Mouse (Mus musculus) embryonic facial prominence, embryonic 15.5 days (tissue): Measurements from ENCODE around the gene Foxi2. TPM values are rescaled to one million over a fixed set of nuclear protein-coding genes. Genes with fewer than 3 reads are reported as not detected.

Source experiments
- ATAC-seq: fragments of 200-750 bp; cut with Nextera tagmentation; 2 replicates; pipeline ENCODE4 v1.8.0; 2017; ENCODE audit warnings: low read depth, moderate TSS enrichment; ENCODE audit not compliant: insufficient number of reproducible peaks, low FRiP score, low TSS enrichment
- H3K27ac ChIP-seq: fragments of 300-500 bp; sonication (generic); replicated peaks from 2 replicates; pipeline ENCODE4 v1.5.1; 2015; ENCODE audit warnings: mild to moderate bottlenecking, inconsistent platforms
- H3K27me3 ChIP-seq: fragments of 300-500 bp; sonication (generic); 2 replicates; pipeline ENCODE4 v1.6.1; 2015; ENCODE audit warnings: inconsistent platforms
- H3K36me3 ChIP-seq: fragments of 300-500 bp; sonication (generic); 2 replicates; pipeline ENCODE4 v1.6.1; 2015; ENCODE audit warnings: mild to moderate bottlenecking, inconsistent platforms
- H3K4me1 ChIP-seq: fragments of 300-500 bp; sonication (generic); 2 replicates; pipeline ENCODE4 v1.6.1; 2015; ENCODE audit warnings: inconsistent platforms
- H3K4me2 ChIP-seq: fragments of 300-500 bp; sonication (generic); replicated peaks from 2 replicates; pipeline ENCODE4 v1.6.1; 2015; ENCODE audit warnings: mild to moderate bottlenecking, inconsistent platforms
- H3K4me3 ChIP-seq: fragments of 300-500 bp; sonication (generic); replicated peaks from 2 replicates; pipeline ENCODE4 v1.5.1; 2015; ENCODE audit warnings: mild to moderate bottlenecking, inconsistent platforms
- H3K9ac ChIP-seq: fragments of 300-500 bp; sonication (generic); 2 replicates; pipeline ENCODE4 v1.6.1; 2015; ENCODE audit warnings: inconsistent platforms
- H3K9me3 ChIP-seq: fragments of 300-500 bp; sonication (generic); replicated peaks from 2 replicates; pipeline ENCODE4 v1.6.1; 2016; ENCODE audit warnings: inconsistent platforms
- WGBS: fragments of 180-500 bp; shearing (Covaris S2); methylation state at CpG from one replicate; pipeline ENCODE4 v1.1.7; 2015; 5-methylcytosine and 5-hydroxymethylcytosine counted together
- polyA plus RNA-seq: library from polyadenylated mRNA; unstranded; fragments of >200 nt; fragmentation: Nextera tagmentation; extraction: Ambion mirVana; gene quantifications from 2 replicates; pipeline ENCODE4 v1.2.1, GENCODE M21; 2015

Gene Foxi2
- 0.12 TPM in 1 of 2 replicates, not detected in the other for polyA plus RNA-seq

DNA sequence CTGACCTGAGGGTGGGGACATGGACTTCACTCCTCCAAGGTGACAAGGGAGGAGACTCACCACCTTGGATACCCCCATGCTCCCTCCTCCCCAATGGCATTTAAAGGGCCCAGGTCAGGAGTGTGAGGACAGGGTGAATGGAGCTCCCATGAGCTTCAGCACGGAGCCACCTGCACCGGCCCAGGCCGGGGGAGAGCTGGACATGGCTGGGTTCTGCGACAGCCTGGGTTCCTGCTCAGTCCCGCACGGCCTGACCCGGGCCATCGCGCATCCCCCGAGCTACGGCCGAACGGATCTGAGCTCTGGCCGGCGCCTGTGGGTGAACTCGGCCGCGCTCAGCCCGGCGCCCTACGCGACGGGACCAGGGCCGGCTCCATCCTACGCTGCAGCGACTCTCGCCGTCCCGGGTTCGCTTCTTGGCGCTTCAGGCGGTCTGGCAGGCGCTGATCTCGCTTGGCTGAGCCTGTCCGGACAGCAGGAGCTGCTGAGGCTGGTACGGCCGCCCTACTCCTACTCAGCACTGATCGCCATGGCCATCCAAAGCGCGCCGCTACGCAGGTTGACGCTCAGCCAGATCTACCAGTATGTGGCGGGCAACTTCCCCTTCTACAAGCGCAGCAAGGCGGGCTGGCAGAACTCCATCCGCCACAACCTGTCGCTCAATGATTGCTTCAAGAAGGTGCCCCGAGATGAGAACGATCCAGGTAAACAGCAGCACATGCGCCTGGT, at the start of gene Foxi2:
Foxi2 (plus strand) TSS at position 72 of the 729 bp plus-strand sequence.
- Histone ChIP-seq H3K4me1 (peaks cover 8% of the 10 kb centered on the region; the same call in 1 of the 2 replicates), H3K27me3 (peaks cover 40% of the 10 kb centered on the region), H3K9me3 (no peaks in the 10 kb centered on the region), H3K4me2 (peak within 1 kb of the TSS; percentile 44), H3K9ac (no peak within 1 kb of the TSS), H3K4me3 (peak within 1 kb of the TSS; percentile 26), H3K36me3 (no peaks in the 10 kb centered on the region), H3K27ac (no peak within 1 kb of the TSS)
- peak; percentile 24; the same call in 1 of the 2 replicates for ATAC-seq
- 4% methylated on average over 51 of the region's 51 CpGs for WGBS

DNA sequence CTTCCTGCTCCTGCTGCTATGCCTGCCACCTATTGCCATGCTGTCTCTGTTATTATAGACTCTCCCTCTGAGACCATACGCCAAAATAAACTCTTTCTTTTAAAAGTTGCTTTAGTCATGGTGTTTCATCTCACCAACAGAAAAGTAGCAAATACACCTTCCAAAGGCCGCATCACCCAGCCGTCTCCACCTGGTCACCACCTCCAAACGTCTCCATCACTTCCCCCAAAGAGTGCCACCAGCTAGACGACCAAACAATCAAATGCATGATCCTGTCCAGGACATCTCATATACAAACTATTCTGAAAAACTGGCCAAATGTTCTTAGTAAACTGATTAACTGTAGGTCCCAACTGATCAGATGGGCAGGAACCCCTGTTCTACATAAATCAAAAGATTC, 45.5 kb upstream of the Foxi2 start:
- no peak for ATAC-seq
- Histone ChIP-seq H3K4me1 (no peaks in the 10 kb centered on the region), H3K4me3 (no peak overlapping the region), H3K9ac (no peak overlapping the region), H3K9me3 (no peaks in the 10 kb centered on the region), H3K4me2 (no peak overlapping the region), H3K27ac (no peak overlapping the region), H3K36me3 (no peaks in the 10 kb centered on the region), H3K27me3 (no peaks in the 10 kb centered on the region)
- 89% methylated on average over 5 of the region's 5 CpGs for WGBS

DNA sequence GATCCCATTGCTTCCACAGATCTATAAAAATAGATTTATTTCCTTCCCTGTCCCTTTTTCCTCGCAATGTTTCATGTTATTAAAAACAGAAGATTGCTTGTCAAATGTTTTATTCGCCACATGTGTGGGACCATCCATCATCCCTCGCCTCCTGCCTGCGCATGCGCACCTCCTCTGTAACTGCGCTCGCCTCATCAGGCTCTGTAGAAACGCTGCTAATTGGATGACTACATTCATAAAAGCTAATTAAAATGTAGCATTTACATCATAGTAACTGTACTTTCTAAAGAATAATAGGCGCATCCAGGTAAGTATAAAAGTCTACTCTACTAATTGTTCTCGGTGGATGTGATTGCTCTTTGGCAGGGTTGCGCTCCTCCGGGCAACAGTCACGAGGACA, 34.1 kb upstream of the Foxi2 start:
- Histone ChIP-seq H3K4me2 (no peak overlapping the region), H3K36me3 (no peaks in the 10 kb centered on the region), H3K4me3 (no peak overlapping the region), H3K9me3 (no peaks in the 10 kb centered on the region), H3K27ac (no peak overlapping the region), H3K27me3 (no peaks in the 10 kb centered on the region), H3K9ac (no peak overlapping the region), H3K4me1 (no peaks in the 10 kb centered on the region)
- ATAC-seq: no peak
- 84% methylated on average over 13 of the region's 13 CpGs for WGBS

DNA sequence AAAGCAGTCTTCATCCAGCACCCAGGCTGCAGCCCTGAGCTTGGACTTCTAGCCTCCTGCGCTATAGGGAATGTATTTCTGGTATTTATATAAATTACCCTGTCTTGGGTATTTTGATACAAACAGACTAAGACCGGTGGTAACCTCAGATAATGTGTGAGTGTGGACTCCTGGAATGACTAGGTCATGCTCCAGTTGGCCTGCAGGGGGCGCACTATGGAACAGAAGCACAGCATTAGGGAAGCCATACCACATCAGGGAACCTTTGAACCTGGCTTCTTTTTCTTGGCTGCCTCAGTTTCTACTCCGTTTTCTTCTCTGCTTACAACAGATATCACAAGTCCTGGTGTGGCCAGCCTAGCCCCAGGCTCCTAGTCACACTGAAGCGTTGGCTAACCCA, 33.2 kb upstream of the Foxi2 start:
- no peaks in the 10 kb centered on the region for H3K9me3 ChIP-seq
- no peaks in the 10 kb centered on the region for H3K27me3 ChIP-seq
- H3K4me1 ChIP-seq: no peaks in the 10 kb centered on the region
- no peak overlapping the region for H3K9ac ChIP-seq
- ATAC-seq: no peak
- no peak overlapping the region for H3K27ac ChIP-seq
- no peak overlapping the region for H3K4me2 ChIP-seq
- no peak overlapping the region for H3K4me3 ChIP-seq
- 63% methylated on average over 5 of the region's 5 CpGs for WGBS
- H3K36me3 ChIP-seq: no peaks in the 10 kb centered on the region

DNA sequence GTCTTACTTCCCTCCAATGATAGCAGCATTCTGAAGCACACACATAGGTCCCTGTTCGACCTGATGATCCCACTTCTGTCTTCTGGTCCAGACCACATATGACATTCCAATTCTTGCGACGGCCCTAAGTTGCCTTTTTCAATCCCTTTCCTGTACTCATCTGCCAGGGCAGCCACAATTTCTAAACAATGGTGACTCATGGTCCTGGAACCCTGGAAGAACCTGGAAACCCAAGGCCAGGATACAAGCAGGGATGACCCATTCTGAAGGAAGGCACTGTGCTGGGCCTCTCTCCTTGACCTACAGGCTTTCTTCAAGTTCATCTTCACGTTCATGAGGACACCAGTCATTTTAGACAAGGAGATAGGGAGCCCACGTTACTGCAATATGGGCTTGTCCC, 31.8 kb upstream of the Foxi2 start:
- H3K4me1 ChIP-seq: no peaks in the 10 kb centered on the region
- WGBS: 80% methylated on average over 5 of the region's 5 CpGs

DNA sequence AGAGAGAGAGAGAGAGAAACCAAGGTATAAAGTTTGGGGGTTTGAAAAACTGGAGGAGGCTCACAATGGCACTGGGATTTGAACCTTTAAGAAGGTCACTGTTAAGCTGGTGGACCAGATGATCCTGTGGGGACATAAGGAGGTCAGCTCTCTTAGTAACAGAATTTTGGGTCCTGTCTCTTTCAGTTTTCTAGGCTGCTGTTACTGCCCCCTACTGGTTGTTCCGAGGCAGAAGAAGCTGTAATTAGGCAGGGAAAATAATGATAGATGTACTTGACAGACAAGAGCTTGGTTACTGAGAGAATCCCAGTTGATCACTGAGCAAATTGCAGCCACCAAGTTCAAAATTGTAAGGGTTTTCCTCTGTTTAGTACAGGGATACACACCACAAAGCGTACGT, 21.1 kb upstream of the Foxi2 start:
- no peak overlapping the region for H3K4me3 ChIP-seq
- no peaks in the 10 kb centered on the region; the same call in 1 of the 2 replicates for H3K27me3 ChIP-seq
- H3K4me1 ChIP-seq: no peaks in the 10 kb centered on the region
- WGBS: 60% methylated on average over 3 of the region's 3 CpGs
- no peaks in the 10 kb centered on the region for H3K36me3 ChIP-seq
- no peak overlapping the region for H3K9ac ChIP-seq
- no peaks in the 10 kb centered on the region for H3K9me3 ChIP-seq
- H3K4me2 ChIP-seq: no peak overlapping the region
- ATAC-seq: no peak
- no peak overlapping the region for H3K27ac ChIP-seq

More for the DNA sequence above, 31.8 kb upstream of the Foxi2 start:
- Histone ChIP-seq H3K27ac (no peak overlapping the region), H3K27me3 (no peaks in the 10 kb centered on the region), H3K36me3 (no peaks in the 10 kb centered on the region), H3K9ac (no peak overlapping the region), H3K4me3 (no peak overlapping the region), H3K9me3 (no peaks in the 10 kb centered on the region), H3K4me2 (no peak overlapping the region)
- no peak for ATAC-seq

DNA sequence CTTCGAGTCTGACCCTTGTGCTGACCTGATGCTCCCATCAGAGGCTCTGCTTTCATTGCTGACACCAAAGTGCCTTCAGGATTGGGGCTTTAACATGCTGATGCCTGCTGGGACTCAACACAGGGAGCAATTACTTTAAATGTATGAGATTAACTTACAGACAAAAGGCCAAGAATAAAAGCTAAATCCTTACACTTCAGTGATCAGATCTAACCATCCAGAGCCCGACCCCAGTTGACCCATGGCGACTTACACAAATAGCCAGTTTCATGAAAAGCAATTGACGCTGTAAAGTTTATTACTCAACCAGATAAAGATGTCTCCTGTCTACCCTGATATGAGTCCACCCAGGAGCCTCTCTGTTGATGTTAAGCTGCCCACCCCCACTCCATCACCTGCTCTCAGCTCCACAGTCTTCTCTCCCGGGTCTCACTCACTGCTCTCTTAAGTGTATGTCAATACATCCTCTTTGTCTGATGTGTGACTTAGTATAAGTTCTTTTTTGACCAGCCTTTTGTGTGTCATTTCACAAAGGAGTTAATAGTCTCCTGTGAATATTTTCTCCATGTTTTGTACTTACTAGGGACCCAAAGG, 17.1 kb upstream of the Foxi2 start:
- Histone ChIP-seq H3K27me3 (no peaks in the 10 kb centered on the region; the same call in 1 of the 2 replicates), H3K4me2 (no peak overlapping the region), H3K4me3 (no peak overlapping the region), H3K27ac (no peak overlapping the region), H3K9me3 (no peaks in the 10 kb centered on the region), H3K36me3 (no peaks in the 10 kb centered on the region), H3K4me1 (no peaks in the 10 kb centered on the region), H3K9ac (no peak overlapping the region)
- no peak for ATAC-seq
- 14% methylated on average over 5 of the region's 5 CpGs for WGBS

DNA sequence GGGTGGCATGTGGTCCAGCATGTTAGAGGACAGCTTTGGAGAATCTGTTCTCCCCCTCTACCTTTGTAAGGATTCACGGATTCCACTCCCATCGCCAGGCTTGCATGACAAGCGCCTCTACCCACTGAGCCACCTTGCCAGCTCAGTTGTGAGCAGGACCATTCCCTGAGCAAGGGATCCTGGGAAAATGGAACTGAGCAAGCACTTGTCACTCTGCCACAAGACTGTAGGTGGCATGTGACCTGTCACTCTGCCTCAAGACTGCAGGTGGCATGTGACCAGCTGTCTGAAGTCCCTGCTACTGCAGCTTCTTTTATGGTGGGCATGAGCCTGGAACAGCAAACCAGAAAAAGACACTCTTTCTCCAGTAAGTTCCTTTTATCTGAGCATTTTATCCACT, 15.7 kb upstream of the Foxi2 start:
- ATAC-seq: no peak
- Histone ChIP-seq H3K9ac (no peak overlapping the region), H3K27me3 (no peaks in the 10 kb centered on the region; the same call in 1 of the 2 replicates), H3K36me3 (no peaks in the 10 kb centered on the region), H3K9me3 (no peaks in the 10 kb centered on the region), H3K4me1 (no peaks in the 10 kb centered on the region), H3K4me3 (no peak overlapping the region), H3K4me2 (no peak overlapping the region), H3K27ac (no peak overlapping the region)
- WGBS: 84% methylated on average over 3 of the region's 3 CpGs

DNA sequence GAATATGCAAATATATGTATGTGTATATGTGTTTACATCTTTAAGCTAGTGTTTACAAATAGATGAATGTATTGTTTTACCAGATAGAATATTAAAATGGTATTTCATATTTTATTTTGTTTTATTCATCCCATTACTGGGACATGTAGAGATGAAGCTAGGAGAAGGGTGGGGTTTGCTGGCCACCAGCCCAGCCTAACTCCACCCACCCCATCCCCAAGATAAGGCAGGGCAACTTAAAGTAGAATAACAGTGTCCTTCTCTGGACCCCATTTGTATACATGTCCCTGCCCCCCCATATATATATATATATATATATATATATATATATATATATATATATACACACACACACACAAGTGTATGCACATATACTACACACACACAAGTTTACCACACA, 14.9 kb upstream of the Foxi2 start:
- Histone ChIP-seq H3K4me1 (no peaks in the 10 kb centered on the region), H3K27me3 (no peaks in the 10 kb centered on the region; the same call in 1 of the 2 replicates), H3K4me2 (no peak overlapping the region), H3K9me3 (no peaks in the 10 kb centered on the region), H3K4me3 (no peak overlapping the region), H3K27ac (no peak overlapping the region), H3K36me3 (no peaks in the 10 kb centered on the region), H3K9ac (no peak overlapping the region)
- ATAC-seq: no peak

DNA sequence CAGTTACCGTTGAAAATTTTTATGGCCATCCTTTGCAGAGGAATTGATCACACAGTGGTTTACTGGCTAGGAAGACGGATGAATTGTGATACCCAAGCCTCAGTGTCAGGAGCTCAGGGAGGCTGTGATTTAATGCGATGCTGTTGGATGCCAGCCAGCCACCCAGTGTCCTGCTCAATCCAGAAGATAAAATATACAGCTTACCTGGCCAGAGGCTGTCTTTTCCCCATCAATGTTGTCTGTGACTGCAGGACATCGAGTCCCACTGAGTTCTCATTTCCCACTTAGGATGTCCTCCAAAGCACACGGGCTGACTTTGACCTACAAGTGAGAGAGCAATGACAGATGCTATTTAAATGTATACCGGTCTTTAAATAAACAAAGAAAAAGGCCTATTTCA, 13.0 kb upstream of the Foxi2 start:
- no peak overlapping the region for H3K9ac ChIP-seq
- 74% methylated on average over 6 of the region's 6 CpGs for WGBS

DNA sequence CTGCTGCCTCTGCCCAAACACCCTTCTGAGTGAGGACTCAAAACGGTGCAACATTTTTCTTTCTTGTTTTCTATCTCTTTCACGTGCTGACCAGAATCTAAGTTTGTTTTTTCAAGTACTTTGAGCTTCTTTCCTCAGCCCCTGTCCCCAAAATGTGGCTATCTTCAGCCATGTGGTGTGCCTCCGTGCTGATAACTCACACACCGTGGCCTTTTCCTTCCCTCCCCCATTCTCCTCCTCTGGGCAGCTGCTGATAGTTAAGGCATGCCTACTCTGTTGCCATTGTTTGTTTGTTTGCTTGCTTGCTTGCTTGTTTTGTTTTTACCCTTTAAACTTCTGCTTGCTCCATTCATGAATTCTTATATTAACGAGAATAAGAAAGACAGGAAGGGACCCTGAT, 12.2 kb upstream of the Foxi2 start:
- no peak overlapping the region for H3K27ac ChIP-seq
- ATAC-seq: no peak

More for the DNA sequence above, 13.0 kb upstream of the Foxi2 start:
- H3K27me3 ChIP-seq: no peaks in the 10 kb centered on the region; the same call in 1 of the 2 replicates
- no peaks in the 10 kb centered on the region for H3K9me3 ChIP-seq
- no peaks in the 10 kb centered on the region for H3K36me3 ChIP-seq
- ATAC-seq: no peak
- H3K4me2 ChIP-seq: no peak overlapping the region
- H3K4me3 ChIP-seq: no peak overlapping the region
- no peak overlapping the region for H3K27ac ChIP-seq
- H3K4me1 ChIP-seq: no peaks in the 10 kb centered on the region

DNA sequence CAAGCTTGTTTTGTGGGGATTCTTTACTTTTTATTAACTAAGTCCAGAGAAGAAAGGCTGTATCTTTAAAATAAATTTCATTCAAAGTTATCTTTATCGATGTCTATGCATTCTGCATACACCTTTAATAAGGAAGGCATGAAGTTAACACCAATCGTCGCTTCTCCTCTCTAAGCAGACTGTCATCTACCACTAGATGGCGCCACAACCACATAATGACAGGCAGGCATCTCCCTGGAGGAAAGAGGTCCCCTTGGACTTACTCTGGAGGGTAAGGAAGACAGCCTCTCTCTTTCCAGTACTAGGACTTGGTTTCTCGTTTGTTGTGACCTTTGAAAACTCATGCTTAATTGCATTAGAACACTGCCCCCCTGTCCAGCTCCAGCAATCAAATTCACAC, 6.7 kb upstream of the Foxi2 start:
- Histone ChIP-seq H3K27ac (no peak overlapping the region), H3K4me3 (no peak overlapping the region), H3K9ac (no peak overlapping the region), H3K4me1 (no peaks in the 10 kb centered on the region), H3K36me3 (no peaks in the 10 kb centered on the region), H3K9me3 (no peaks in the 10 kb centered on the region), H3K27me3 (no peaks in the 10 kb centered on the region), H3K4me2 (no peak overlapping the region)
- no peak for ATAC-seq
- 13% methylated on average over 5 of the region's 5 CpGs for WGBS

More for the DNA sequence above, 12.2 kb upstream of the Foxi2 start:
- Histone ChIP-seq H3K27me3 (no peaks in the 10 kb centered on the region), H3K4me2 (no peak overlapping the region), H3K36me3 (no peaks in the 10 kb centered on the region), H3K9ac (no peak overlapping the region), H3K9me3 (no peaks in the 10 kb centered on the region), H3K4me3 (no peak overlapping the region), H3K4me1 (no peaks in the 10 kb centered on the region)
- 39% methylated on average over 5 of the region's 5 CpGs for WGBS
